Mouse (Mus musculus) erythroblast, embryonic 14.5 days (primary cell): ENCODE data around the gene Evi5. TPM values are rescaled to one million over a fixed set of nuclear protein-coding genes. Genes with fewer than 3 reads are reported as not detected.

Source experiments
- H3K27me3 ChIP-seq: 2 replicates; pipeline ENCODE4 v1.6.1; 2012; ENCODE audit warnings: inconsistent platforms; ENCODE audit not compliant: control insufficient read depth
- H3K36me3 ChIP-seq: 2 replicates; pipeline ENCODE4 v1.6.1; 2012; ENCODE audit warnings: mild to moderate bottlenecking, inconsistent platforms; ENCODE audit not compliant: control insufficient read depth
- H3K4me1 ChIP-seq: 2 replicates; pipeline ENCODE4 v1.6.1; 2012; ENCODE audit warnings: inconsistent platforms; ENCODE audit not compliant: control insufficient read depth
- H3K4me3 ChIP-seq: replicated peaks from 2 replicates; pipeline ENCODE3; 2012; ENCODE audit warnings: moderate library complexity, mild to moderate bottlenecking, inconsistent platforms
- H3K9me3 ChIP-seq: 2 replicates; pipeline ENCODE4 v1.6.1; 2012; ENCODE audit warnings: low read length, inconsistent platforms, mixed read lengths; ENCODE audit not compliant: control insufficient read depth
- GATA1 ChIP-seq: IDR thresholded peaks from 2 replicates; pipeline ENCODE4 v1.6.1; 2012; ENCODE audit warnings: low read length, inconsistent platforms, mixed read lengths
- TAL1 ChIP-seq: IDR thresholded peaks from 3 replicates; pipeline ENCODE4 v1.6.1; 2012; ENCODE audit warnings: low read length, inconsistent platforms, mixed read lengths
- polyA plus RNA-seq: library from polyadenylated mRNA; stranded (reverse); fragments of >175 nt; gene quantifications from 2 replicates; pipeline ENCODE4 v1.2.3, GENCODE M21; 2012

The Evi5 gene
- polyA plus RNA-seq, 1 experiment: 1.9 TPM

- Histone ChIP-seq H3K27me3 (no peaks in the 10 kb centered on the region; the same call in 1 of the 2 replicates), H3K36me3 (peaks cover 82% of the 10 kb centered on the region), H3K4me3 (no peak overlapping the region), H3K4me1 (peaks cover 1% of the 10 kb centered on the region; the same call in 1 of the 2 replicates), H3K9me3 (peaks cover 7% of the 10 kb centered on the region; the same call in 1 of the 2 replicates)
- TF ChIP-seq GATA1: no peak
- no peak for TF ChIP-seq TAL1
Measured at GRCm38 (mm10) chr5:107772049-107772448, 102.9 kb downstream of the Evi5 start.

- TF ChIP-seq GATA1 (no peak), TAL1 (no peak)
- Histone ChIP-seq H3K36me3 (peaks cover 81% of the 10 kb centered on the region), H3K9me3 (peaks cover 7% of the 10 kb centered on the region; the same call in 1 of the 2 replicates), H3K27me3 (no peaks in the 10 kb centered on the region; the same call in 1 of the 2 replicates), H3K4me1 (peaks cover 2% of the 10 kb centered on the region; the same call in 1 of the 2 replicates), H3K4me3 (no peak overlapping the region)
Measured at GRCm38 (mm10) chr5:107768224-107768623, 106.7 kb downstream of the Evi5 start.

GRCm38 (mm10) chr5:107765946-107766345 lies 109.0 kb downstream of the Evi5 start:
- peaks cover 73% of the 10 kb centered on the region for H3K36me3 ChIP-seq
- peaks cover 7% of the 10 kb centered on the region; the same call in 1 of the 2 replicates for H3K9me3 ChIP-seq
- H3K27me3 ChIP-seq: no peaks in the 10 kb centered on the region; the same call in 1 of the 2 replicates
- TF ChIP-seq GATA1 (no peak), TAL1 (no peak)
- H3K4me1 ChIP-seq: peaks cover 2% of the 10 kb centered on the region; the same call in 1 of the 2 replicates
- H3K4me3 ChIP-seq: no peak overlapping the region

- Histone ChIP-seq H3K27me3 (no peaks in the 10 kb centered on the region; the same call in 1 of the 2 replicates), H3K36me3 (peaks cover 73% of the 10 kb centered on the region), H3K4me1 (peaks cover 6% of the 10 kb centered on the region), H3K9me3 (peaks cover 7% of the 10 kb centered on the region; the same call in 1 of the 2 replicates), H3K4me3 (no peak overlapping the region)
- TF ChIP-seq GATA1: no peak
- no peak for TF ChIP-seq TAL1
Measured at GRCm38 (mm10) chr5:107764486-107764885, 110.4 kb downstream of the Evi5 start.

GRCm38 (mm10) chr5:107763674-107764073 lies 111.2 kb downstream of the Evi5 start:
- H3K9me3 ChIP-seq: peaks cover 7% of the 10 kb centered on the region; the same call in 1 of the 2 replicates
- H3K27me3 ChIP-seq: no peaks in the 10 kb centered on the region; the same call in 1 of the 2 replicates
- peaks cover 75% of the 10 kb centered on the region for H3K36me3 ChIP-seq
- TF ChIP-seq GATA1 (no peak), TAL1 (no peak)
- no peak overlapping the region for H3K4me3 ChIP-seq
- H3K4me1 ChIP-seq: peaks cover 10% of the 10 kb centered on the region

GRCm38 (mm10) chr5:107759121-107759520 lies 115.8 kb downstream of the Evi5 start:
- no peak overlapping the region for H3K4me3 ChIP-seq
- no peaks in the 10 kb centered on the region for H3K9me3 ChIP-seq
- peaks cover 68% of the 10 kb centered on the region for H3K36me3 ChIP-seq
- TF ChIP-seq TAL1 (peak; percentile 27; the same call in 1 of the 3 replicates), GATA1 (no peak)
- peaks cover 8% of the 10 kb centered on the region for H3K4me1 ChIP-seq
- no peaks in the 10 kb centered on the region for H3K27me3 ChIP-seq

- TF ChIP-seq TAL1 (no peak), GATA1 (no peak)
- Histone ChIP-seq H3K27me3 (no peaks in the 10 kb centered on the region), H3K9me3 (no peaks in the 10 kb centered on the region), H3K4me3 (no peak overlapping the region), H3K4me1 (peaks cover 8% of the 10 kb centered on the region), H3K36me3 (peaks cover 77% of the 10 kb centered on the region)
Measured at GRCm38 (mm10) chr5:107756072-107756471, 118.8 kb downstream of the Evi5 start.

- H3K9me3 ChIP-seq: no peaks in the 10 kb centered on the region
- peaks cover 78% of the 10 kb centered on the region for H3K36me3 ChIP-seq
- no peaks in the 10 kb centered on the region for H3K27me3 ChIP-seq
- peaks cover 6% of the 10 kb centered on the region for H3K4me1 ChIP-seq
- TF ChIP-seq GATA1 (no peak), TAL1 (no peak)
- H3K4me3 ChIP-seq: no peak overlapping the region
Measured at GRCm38 (mm10) chr5:107754740-107755139, 120.2 kb downstream of the Evi5 start.

GRCm38 (mm10) chr5:107753656-107754055 lies 121.3 kb downstream of the Evi5 start:
- no peak overlapping the region for H3K4me3 ChIP-seq
- H3K4me1 ChIP-seq: no peaks in the 10 kb centered on the region
- no peaks in the 10 kb centered on the region for H3K27me3 ChIP-seq
- no peaks in the 10 kb centered on the region for H3K9me3 ChIP-seq
- H3K36me3 ChIP-seq: peaks cover 79% of the 10 kb centered on the region
- TF ChIP-seq GATA1 (no peak), TAL1 (no peak)
